Mouse (Mus musculus): ENCODE data around the gene Hmgxb4.

DNA sequence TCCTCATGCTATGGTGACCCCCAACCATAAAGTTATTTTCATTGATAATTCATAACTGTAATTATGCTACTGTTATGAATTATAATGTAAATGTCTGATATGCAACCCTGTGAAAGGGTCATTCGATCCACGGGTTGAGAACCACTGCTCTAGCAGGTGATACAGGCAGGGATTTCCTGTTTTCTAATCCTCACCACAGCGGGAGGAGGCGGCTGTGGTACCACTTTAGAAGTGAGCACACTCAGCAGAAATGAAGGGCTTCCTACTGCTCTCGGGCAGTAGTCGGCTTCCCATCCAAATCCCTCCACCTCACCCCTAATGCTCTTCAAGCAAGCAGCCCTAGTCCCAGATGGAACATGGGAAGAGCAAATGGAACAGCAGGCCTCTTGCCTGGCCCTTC is 66.9 kb downstream of the Hmgxb4 start:
- TF ChIP-seq CTCF (IDR thresholded peaks at IDR 0.05; ENCODE audit: borderline replicate concordance, insufficient read depth, low read depth, low read length) (no peak), POLR2A (IDR thresholded peaks at IDR 0.05; ENCODE audit: borderline replicate concordance, insufficient read depth, low read length) (no peak)

All from cerebellum, adult 2 months (tissue).